Mouse (Mus musculus) spleen, postnatal 14 days (tissue): ENCODE results near the gene Tanc1.

Experiments used
- DNase-seq, 2 experiments: peaks; one replicate each; pipeline ENCODE4 v3.0.0; 2021 to 2022; ENCODE audit warnings: low spot score in 2 of 2

The Tanc1 gene

GRCm38 (mm10) chr2:59679424-59680020, 67.7 kb downstream of the Tanc1 start:
- DNase-seq: no peak

- DNase-seq: no peak
Observed at GRCm38 (mm10) chr2:59680736-59681135, 68.9 kb downstream of the Tanc1 start.

GRCm38 (mm10) chr2:59681181-59681580, 69.3 kb downstream of the Tanc1 start:
- DNase-seq: no peak

GRCm38 (mm10) chr2:59684864-59685605, 73.2 kb downstream of the Tanc1 start:
- DNase-seq: no peak

GRCm38 (mm10) chr2:59685606-59685950, 73.7 kb downstream of the Tanc1 start:
- no peak for DNase-seq

- no peak for DNase-seq
Observed at GRCm38 (mm10) chr2:59688261-59689104, 76.6 kb downstream of the Tanc1 start.

GRCm38 (mm10) chr2:59691112-59691511, 79.3 kb downstream of the Tanc1 start:
- no peak for DNase-seq

- no peak for DNase-seq
Observed at GRCm38 (mm10) chr2:59693473-59693872, 81.6 kb downstream of the Tanc1 start.

- no peak for DNase-seq
Observed at GRCm38 (mm10) chr2:59697123-59697522, 85.3 kb downstream of the Tanc1 start.

GRCm38 (mm10) chr2:59697722-59698634, 86.1 kb downstream of the Tanc1 start:
- DNase-seq: no peak

- no peak for DNase-seq
Observed at GRCm38 (mm10) chr2:59698635-59699300, 86.9 kb downstream of the Tanc1 start.

- no peak for DNase-seq
Observed at GRCm38 (mm10) chr2:59699893-59700292, 88.1 kb downstream of the Tanc1 start.

GRCm38 (mm10) chr2:59705221-59705620, 93.4 kb downstream of the Tanc1 start:
- DNase-seq: no peak

- DNase-seq: no peak
Observed at GRCm38 (mm10) chr2:59706806-59707205, 95.0 kb downstream of the Tanc1 start.

GRCm38 (mm10) chr2:59707922-59708706, 96.3 kb downstream of the Tanc1 start:
- DNase-seq: no peak

- DNase-seq: no peak
Observed at GRCm38 (mm10) chr2:59710771-59711170, 98.9 kb downstream of the Tanc1 start.

- DNase-seq: no peak
Observed at GRCm38 (mm10) chr2:59711992-59712391, 100.2 kb downstream of the Tanc1 start.

GRCm38 (mm10) chr2:59712484-59712883, 100.6 kb downstream of the Tanc1 start:
- DNase-seq: no peak

GRCm38 (mm10) chr2:59713626-59714556, 102.0 kb downstream of the Tanc1 start:
- DNase-seq: no peak
